Mouse (Mus musculus) inflammation-experienced regulatory T-cells (primary cell): ENCODE data around the gene Oasl2. TPM values are rescaled to one million over a fixed set of nuclear protein-coding genes. Genes with fewer than 3 reads are reported as not detected.

ENCODE experiments used
- polyA plus RNA-seq, 2 experiments: library from polyadenylated mRNA; unstranded; fragments of 100-300 nt; shearing (Covaris generic); gene quantifications; one replicate each; pipeline ENCODE4 v1.2.1; 2017

The Oasl2 gene
- polyA plus RNA-seq = 10 to 100 TPM; 11.3 to 19.1 TPM

DNA sequence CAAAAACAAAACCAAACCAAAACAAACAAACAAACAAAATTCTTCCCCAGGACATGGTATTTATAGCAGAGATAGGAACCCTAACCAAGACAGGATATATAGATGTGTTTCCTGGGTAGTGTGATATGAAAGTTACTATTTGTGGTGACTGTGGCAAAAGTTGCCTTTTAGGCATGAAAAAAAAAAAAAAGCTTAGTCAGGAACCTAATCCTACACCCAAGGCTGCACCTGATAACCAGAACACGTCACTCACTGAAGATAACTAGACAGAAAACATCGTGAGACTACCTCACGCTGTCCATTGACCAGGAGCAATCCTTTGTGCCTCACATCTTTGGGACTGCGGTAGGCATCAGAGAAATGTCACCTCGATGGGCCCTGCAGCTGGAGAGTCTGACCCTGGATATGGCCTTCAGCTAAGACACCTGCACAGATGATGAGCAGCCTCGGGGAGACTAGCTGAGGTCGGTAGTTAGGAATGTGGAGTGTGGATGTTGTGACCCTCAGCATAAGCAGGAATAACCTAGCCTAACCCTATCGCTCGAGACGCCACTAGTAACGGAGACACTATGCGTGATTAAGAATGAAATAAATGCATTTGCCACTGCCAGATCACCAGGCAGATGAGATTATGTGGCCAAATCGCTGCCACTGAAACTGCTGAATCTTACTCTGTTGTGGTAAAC, at the start of gene Oasl2:
Oasl2 (plus strand) TSS at position 249 of the 686 bp plus-strand sequence.

DNA sequence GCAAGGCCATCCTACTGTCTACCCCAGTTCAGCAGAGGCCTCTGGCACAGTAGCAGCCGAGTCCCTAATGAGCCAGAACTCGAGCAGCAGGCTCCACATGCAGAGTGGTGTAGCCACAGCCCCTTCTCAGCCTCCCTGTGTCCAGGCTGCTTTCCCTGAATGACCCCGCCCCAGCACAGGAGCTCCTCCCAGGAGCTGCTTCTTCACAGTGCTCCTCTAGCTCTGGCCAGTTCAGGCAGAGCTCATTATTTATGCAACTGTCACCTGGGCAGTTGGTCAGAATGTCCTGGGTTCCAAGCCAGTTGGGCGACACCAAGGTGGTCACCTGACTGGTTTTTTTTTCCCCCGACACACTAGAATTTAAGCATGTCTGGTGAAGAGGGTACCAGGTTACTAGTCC, 43.4 kb upstream of the Oasl2 start, which contains the start of gene 4930519G04Rik:
4930519G04Rik (plus strand) TSS at position 301 of the 400 bp plus-strand sequence.

DNA sequence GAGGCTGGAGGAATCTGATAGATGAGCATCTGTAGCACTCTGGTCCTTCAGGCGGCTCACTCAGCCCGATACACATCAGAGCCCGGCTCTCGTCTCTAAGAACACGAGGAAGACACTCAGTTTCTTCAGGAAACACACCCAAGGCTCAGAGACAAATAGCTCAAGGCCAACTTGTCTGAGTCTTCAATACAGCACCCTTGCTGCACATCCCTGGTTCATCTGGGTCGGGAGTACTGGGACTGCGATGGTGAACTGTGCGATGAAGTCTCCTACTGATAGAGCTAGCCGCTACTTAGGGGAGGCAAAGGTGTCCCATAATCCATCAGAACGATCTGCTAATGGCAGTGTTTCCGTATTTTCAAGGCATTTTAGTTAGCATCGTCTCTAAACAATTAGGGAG, 38.2 kb upstream of the Oasl2 start, which contains the start of gene Gm9936:
Gm9936 (minus strand) TSS at position 101 of the 400 bp plus-strand sequence.

DNA sequence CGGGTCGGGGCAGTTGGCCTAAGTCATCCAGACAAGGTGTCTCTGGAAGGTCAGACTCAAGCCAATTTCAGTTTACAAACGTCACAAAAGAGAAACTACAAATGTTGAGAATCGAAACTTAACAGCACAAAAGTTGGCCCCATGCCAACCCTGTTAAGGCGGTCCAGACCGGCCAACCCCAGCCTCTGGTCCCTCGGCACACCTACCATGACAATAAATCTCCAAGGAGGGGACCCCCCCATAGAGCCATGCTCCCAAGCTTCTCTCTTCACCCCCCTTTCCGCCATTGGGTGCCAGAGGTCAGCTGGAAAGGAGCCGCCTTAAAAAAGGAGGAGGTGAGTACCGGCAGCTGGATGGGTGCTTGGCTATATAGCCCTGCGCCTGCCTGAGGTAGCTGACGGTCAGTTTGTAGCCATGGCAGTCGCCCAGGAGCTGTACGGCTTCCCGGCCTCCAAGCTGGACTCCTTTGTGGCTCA, 26.3 kb downstream of the Oasl2 start, which contains the start of gene Oasl1:
Oasl1 (plus strand) TSS at position 243 of the 476 bp plus-strand sequence.

DNA sequence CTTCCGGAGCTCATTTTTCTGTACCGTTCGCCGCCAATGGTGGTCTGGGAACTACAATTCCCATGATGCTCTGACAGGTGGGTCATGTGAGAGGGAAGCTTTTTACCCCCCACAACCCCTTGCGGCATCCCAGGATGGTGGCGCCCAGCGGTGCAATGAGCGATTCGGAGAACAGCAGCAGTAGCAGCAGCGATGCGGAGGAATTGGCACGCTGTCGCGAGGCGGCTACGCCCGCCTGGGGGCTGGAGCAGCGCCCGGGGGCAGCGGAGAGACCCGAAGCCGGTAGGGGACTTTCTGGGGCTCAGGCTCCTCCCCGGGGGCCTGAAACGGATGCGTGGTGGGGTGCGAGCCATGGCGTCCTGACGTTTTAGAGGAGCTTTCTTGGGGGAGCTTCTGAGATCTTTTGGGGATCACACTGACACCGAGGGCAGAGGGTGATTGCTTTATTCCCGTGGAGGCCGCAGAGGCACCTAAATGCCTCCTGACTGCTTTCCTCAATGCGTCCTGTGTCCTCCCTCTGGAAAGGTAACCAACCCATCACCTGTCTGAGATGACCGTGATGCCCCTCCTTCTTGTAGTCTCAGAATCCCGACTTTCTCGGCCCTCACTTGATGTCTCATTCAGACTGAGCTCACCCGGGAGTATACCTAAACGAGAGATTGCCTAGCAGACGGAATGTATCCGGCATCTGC, 45.5 kb downstream of the Oasl2 start, which contains the start of gene 2210016L21Rik:
2210016L21Rik (plus strand) TSS at position 85 of the 692 bp plus-strand sequence.

Other genes with a start within 250 kb of the Oasl2 start
- gene Trpv4, start 238.5 kb upstream of the Oasl2 start, polyA plus RNA-seq = 1 to 10 TPM in 1 of 2 experiments, under 1 TPM in 1; 0.49 to 2.0 TPM
- gene Gltp, start 206.0 kb upstream of the Oasl2 start, polyA plus RNA-seq = 100 to 1,000 TPM; 311 to 348 TPM
- gene Tchp, start 189.2 kb upstream of the Oasl2 start, polyA plus RNA-seq = 10 to 100 TPM; 19.1 to 21.0 TPM
- 100 to 1,000 TPM; 145 to 166 TPM for gene Ankrd13a, start 122.3 kb upstream of the Oasl2 start, polyA plus RNA-seq
- 100 to 1,000 TPM; 124 to 136 TPM for gene Git2, start 121.4 kb upstream of the Oasl2 start, polyA plus RNA-seq
- gene 1500011B03Rik, start 73.5 kb upstream of the Oasl2 start, polyA plus RNA-seq = 10 to 100 TPM; 63.0 to 63.3 TPM
- 1 to 10 TPM in 1 of 2 experiments, under 1 TPM in 1; 0.16 to 1.2 TPM for gene 4930519G04Rik, start 43.3 kb upstream of the Oasl2 start, polyA plus RNA-seq
- under 1 TPM in 1 of 2 experiments, not detected in 1; 0.33 TPM for gene Gm9936, start 38.3 kb upstream of the Oasl2 start, polyA plus RNA-seq
- gene Oasl1, start 26.3 kb downstream of the Oasl2 start, polyA plus RNA-seq = 1 to 10 TPM; 4.0 to 7.8 TPM
- gene 2210016L21Rik, start 45.2 kb downstream of the Oasl2 start, polyA plus RNA-seq = 10 to 100 TPM; 44.4 to 51.4 TPM
- under 1 TPM in 1 of 2 experiments, not detected in 1; 0.11 TPM for gene Hnf1a, start 74.2 kb downstream of the Oasl2 start, polyA plus RNA-seq
- 10 to 100 TPM; 59.1 to 69.8 TPM for gene Sppl3, start 114.2 kb downstream of the Oasl2 start, polyA plus RNA-seq
- gene Gm10401, start 201.4 kb downstream of the Oasl2 start, polyA plus RNA-seq = 1 to 10 TPM in 1 of 2 experiments, not detected in 1; 4.3 TPM
- gene Acads, start 222.4 kb downstream of the Oasl2 start, polyA plus RNA-seq = 10 to 100 TPM; 29.1 to 35.3 TPM
- 10 to 100 TPM; 55.6 to 59.5 TPM for gene Unc119b, start 238.0 kb downstream of the Oasl2 start, polyA plus RNA-seq